Comparison of ENCODE assay signal across 22 mouse cellular contexts in the genomic region with DNA sequence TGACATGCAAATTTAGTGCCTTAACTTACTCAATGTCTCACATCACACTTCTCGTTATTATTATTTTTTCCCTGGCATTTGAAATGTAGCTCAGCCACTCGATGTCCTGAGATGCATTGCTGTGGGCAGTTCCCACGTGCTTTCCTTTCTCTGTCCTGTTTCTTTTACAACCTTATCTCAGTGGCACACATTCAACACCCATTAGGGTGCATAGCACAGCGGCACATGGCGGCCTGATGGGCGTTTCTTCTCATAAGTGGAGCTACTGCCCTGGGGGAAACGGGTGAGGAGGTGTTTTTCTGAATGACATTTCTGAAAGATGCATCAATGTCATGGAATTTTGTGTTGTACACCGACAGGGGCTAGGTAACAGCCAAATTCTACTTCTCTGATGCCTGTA.
DNase-seq lines count a peak whose midpoint lies in the region; ATAC-seq and TF ChIP-seq lines count a peak whose summit lies in the region.
"Had no signal": no experiment of that assay in that cellular context is flagged by ENCODE, and none has a peak within 500 bp of the region (broad histone marks: within the 10 kb centered on the region; RNA-seq: fewer than 3 reads in every experiment).

No protein-coding gene starts in this region.

- no peaks in the 10 kb centered on the region for H3K36me3 ChIP-seq in liver, embryonic 16.5 days (ENCODE audit: control insufficient read depth, insufficient read depth)
- H3K36me3 ChIP-seq in lung, postnatal 0 days (ENCODE audit: insufficient read depth, low read length) = no peaks in the 10 kb centered on the region
- H3K36me3 ChIP-seq: embryonic facial prominence, embryonic 10.5 days; heart, embryonic 13.5 days; limb, embryonic 13.5 days; lung, embryonic 15.5 days had no signal

- H3K4me1 ChIP-seq in liver, embryonic 16.5 days (ENCODE audit: control insufficient read depth, low read depth, low read length) = peaks cover 62% of the 10 kb centered on the region
- H3K4me1 ChIP-seq in lung, postnatal 0 days (ENCODE audit: insufficient read depth, low read depth, low read length) = peaks cover 12% of the 10 kb centered on the region; the same call in 1 of the 2 replicates

- no peak overlapping the region for H3K4me3 ChIP-seq in gastrocnemius, adult 2 months
- no peak overlapping the region for H3K4me3 ChIP-seq in liver, embryonic 16.5 days (ENCODE audit: low read depth, low read length)
- H3K4me3 ChIP-seq in lung, postnatal 0 days (ENCODE audit: low read depth, low read length) = no peak overlapping the region
- H3K4me3 ChIP-seq: embryonic facial prominence, embryonic 10.5 days; heart, embryonic 13.5 days; limb, embryonic 13.5 days; lung, embryonic 15.5 days had no signal

- 23% methylated on average over 8 of the region's 8 CpGs for WGBS in liver, embryonic 16.5 days (ENCODE audit: insufficient replicate concordance)
- 51% methylated on average over 8 of the region's 8 CpGs for WGBS in lung, postnatal 0 days

- intact Hi-C loops in gastrocnemius, adult 2 months (cut with DNase I) = loop anchor here (10.0 kb wide), 1 partner anchor 447 kb away; no protein-coding TSS in a partner anchor

- TF ChIP-seq CTCF in gastrocnemius, adult 2 months (IDR thresholded peaks at IDR 0.05) = no peak
- no peak for TF ChIP-seq CTCF in lung, postnatal 0 days (IDR thresholded peaks at IDR 0.05)

- no peak overlapping the region for H3K4me2 ChIP-seq in liver, embryonic 16.5 days (ENCODE audit: low read depth, low read length)
- H3K4me2 ChIP-seq in lung, postnatal 0 days (replicated peaks; ENCODE audit: low read depth, low read length) = no peak overlapping the region
- H3K4me2 ChIP-seq: heart, embryonic 13.5 days; hindbrain, embryonic 14.5 days; limb, embryonic 13.5 days; lung, embryonic 15.5 days had no signal

- H3K27ac ChIP-seq in gastrocnemius, adult 2 months = peak overlapping the region; percentile 87; the same call in 1 of the 2 replicates
- H3K27ac ChIP-seq in liver, embryonic 16.5 days (ENCODE audit: low read length) = peak overlapping the region; percentile 51
- H3K27ac ChIP-seq in lung, postnatal 0 days (ENCODE audit: low read length) = no peak overlapping the region
- H3K27ac ChIP-seq: embryonic facial prominence, embryonic 10.5 days; hindbrain, embryonic 14.5 days; limb, embryonic 13.5 days; lung, embryonic 15.5 days; stomach, postnatal 0 days had no signal

- TF ChIP-seq EP300 in lung, postnatal 0 days (IDR thresholded peaks at IDR 0.05) = no peak

- ATAC-seq in granulocyte monocyte progenitor cell, adult 5-6 weeks (replicated peaks; ENCODE audit: poor library complexity, severe bottlenecking) = peak; percentile 12
- peak; percentile 79 for ATAC-seq in liver, embryonic 16.5 days (ENCODE audit: low read depth)
- no peak for ATAC-seq in lung, postnatal 0 days
- no peak for ATAC-seq in cerebellum, adult (ENCODE audit: insufficient number of reproducible peaks, low FRiP score, low TSS enrichment)
- ATAC-seq: activated CD4-positive, CD25-positive, alpha-beta regulatory T cell, adult 4 months; CD4-positive, CD25-positive, alpha-beta regulatory T cell, adult 4 months; forebrain, embryonic 14.5 days had no signal

- no peak for DNase-seq in gastrocnemius, adult 2 months
- DNase-seq in gastrocnemius, postnatal 10 days = no peak
- no peak for DNase-seq in ovary, postnatal 36 days (ENCODE audit: low spot score)
- DNase-seq in lung, postnatal 0 days (ENCODE audit: low spot score) = no peak
- DNase-seq in gastrocnemius, postnatal 4 days (ENCODE audit: low spot score in 2 of 2) = no peak
- DNase-seq: adrenal gland, postnatal 10 days; cerebellum, adult 9-10 months; gastrocnemius, postnatal 36 days; kidney, adult 9 months; kidney, postnatal 36 days had no signal

- no peaks in the 10 kb centered on the region for H3K9me3 ChIP-seq in liver, embryonic 16.5 days (replicated peaks; ENCODE audit: control insufficient read depth, low read length)
- no peaks in the 10 kb centered on the region for H3K9me3 ChIP-seq in lung, postnatal 0 days (ENCODE audit: low read length)
- H3K9me3 ChIP-seq: embryonic facial prominence, embryonic 10.5 days; heart, embryonic 13.5 days; limb, embryonic 13.5 days; lung, embryonic 15.5 days had no signal

- no peaks in the 10 kb centered on the region for H3K27me3 ChIP-seq in liver, embryonic 16.5 days (ENCODE audit: control insufficient read depth, insufficient read depth, low read depth, low read length)
- H3K27me3 ChIP-seq in lung, postnatal 0 days (replicated peaks; ENCODE audit: insufficient read depth, low read length) = no peaks in the 10 kb centered on the region
- H3K27me3 ChIP-seq: limb, embryonic 13.5 days; lung, embryonic 15.5 days had no signal

- H3K9ac ChIP-seq in liver, embryonic 16.5 days (ENCODE audit: low read depth, low read length) = no peak overlapping the region
- H3K9ac ChIP-seq in lung, postnatal 0 days (replicated peaks; ENCODE audit: low read depth) = no peak overlapping the region
- H3K9ac ChIP-seq: heart, embryonic 13.5 days; hindbrain, embryonic 14.5 days; limb, embryonic 13.5 days; lung, embryonic 15.5 days had no signal

Comparison
In these comparisons a context has a peak if more than half of its experiments do, and no peak if none do; other contexts are left out.
1. ATAC-seq: peak in granulocyte monocyte progenitor cell, adult 5-6 weeks (single experiment) and liver, embryonic 16.5 days (single experiment); none in lung, postnatal 0 days (single experiment) and cerebellum, adult (single experiment).